Mouse (Mus musculus) erythroblast, adult 5-6 weeks (primary cell): ENCODE measurements around the gene Ttll9. TPM values are rescaled to one million over a fixed set of nuclear protein-coding genes. Genes with fewer than 3 reads are reported as not detected.

Experiments used
- ATAC-seq: replicated peaks from 2 replicates; pipeline ENCODE4 v1.8.0; 2016; ENCODE audit warnings: moderate number of reproducible peaks, mild to moderate bottlenecking, moderate TSS enrichment, inconsistent platforms; ENCODE audit not compliant: poor library complexity, low FRiP score, severe bottlenecking
- total RNA-seq, 2 experiments: library from RNA; stranded (forward) in 1 of 2; stranded (reverse) in 1 of 2; fragments of 150-400 nt in 1 of 2; fragments of 200-764, 138-1000 nt in 1 of 2; gene quantifications; 2 replicates each; pipeline versions ENCODE4 v1.2.3 to v1.2.4; 2015 to 2017; ENCODE audit warnings: low replicate concordance in 2 of 2

Ttll9 gene
- total RNA-seq, 2 experiments from 2014 or later = 0.38 TPM; not detected in 1

GRCm38 (mm10) chr2:152939846-152940245 lies 22.4 kb upstream of the Ttll9 start:
- ATAC-seq = 0 out of 2 replicates have a peak, but pooled peaks have one; percentile 39

GRCm38 (mm10) chr2:152941106-152941505 lies 21.2 kb upstream of the Ttll9 start:
- no peak for ATAC-seq

DNA sequence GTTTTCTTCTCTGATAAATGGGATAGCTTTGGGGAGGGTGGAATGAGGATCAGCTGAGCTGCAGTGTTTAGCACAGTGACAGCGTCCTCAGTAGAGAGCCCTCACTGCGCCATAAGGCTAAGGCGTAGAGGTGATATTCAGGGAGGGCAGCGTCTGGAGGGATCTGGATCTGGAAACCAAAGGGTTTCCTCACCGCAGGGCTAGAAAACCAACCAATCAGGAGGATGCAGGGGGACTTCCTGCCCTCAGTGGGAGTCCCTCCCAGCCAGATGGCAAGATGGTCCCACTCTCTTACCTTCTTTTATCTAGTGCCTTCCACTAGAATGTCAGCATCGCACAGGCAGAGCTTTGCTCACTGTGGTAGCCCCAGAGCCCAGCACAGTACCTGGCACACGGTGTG lies 20.5 kb upstream of the Ttll9 start:
- no peak for ATAC-seq

GRCm38 (mm10) chr2:152942898-152943515 lies 19.3 kb upstream of the Ttll9 start:
- no peak for ATAC-seq

DNA sequence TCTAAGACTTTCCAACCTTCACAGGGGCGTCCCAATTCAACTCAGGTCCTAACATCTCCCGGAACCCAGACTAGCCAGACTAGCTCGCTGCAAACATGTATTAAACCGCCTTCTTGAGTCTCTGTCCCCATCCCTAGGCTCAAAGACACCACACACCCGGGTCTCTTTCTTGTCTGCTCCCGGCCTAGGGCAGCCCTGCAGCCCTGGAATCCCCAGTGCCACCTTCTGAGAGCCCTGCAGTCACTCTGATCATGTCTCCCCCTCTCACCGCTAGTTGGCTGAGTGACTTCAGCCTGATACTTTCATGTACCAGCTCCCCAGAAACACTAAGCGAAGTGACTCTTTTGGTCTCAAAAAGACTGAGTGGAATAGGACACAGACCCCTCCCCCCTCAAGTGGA lies 18.7 kb upstream of the Ttll9 start:
- ATAC-seq = no peak

DNA sequence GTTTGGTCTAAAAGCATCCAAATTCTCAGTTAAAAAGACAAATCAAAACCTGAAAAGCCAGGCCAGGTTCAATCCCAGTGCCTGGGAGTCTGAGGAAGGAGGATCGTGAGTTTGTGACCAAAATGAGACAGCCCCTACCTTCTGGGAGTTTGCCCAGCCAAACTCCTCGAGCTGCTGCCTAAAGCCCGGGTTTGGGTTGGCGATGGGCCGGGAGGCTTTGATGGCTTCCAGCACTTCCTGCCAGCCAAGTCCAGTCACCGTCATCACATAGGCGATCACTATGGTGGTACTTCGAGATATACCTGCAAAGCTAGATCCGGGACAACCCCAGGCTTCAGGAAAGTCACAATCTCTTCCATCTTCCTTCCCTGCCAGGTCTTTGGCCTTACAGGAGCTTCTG lies 18.3 kb upstream of the Ttll9 start:
- ATAC-seq = no peak

DNA sequence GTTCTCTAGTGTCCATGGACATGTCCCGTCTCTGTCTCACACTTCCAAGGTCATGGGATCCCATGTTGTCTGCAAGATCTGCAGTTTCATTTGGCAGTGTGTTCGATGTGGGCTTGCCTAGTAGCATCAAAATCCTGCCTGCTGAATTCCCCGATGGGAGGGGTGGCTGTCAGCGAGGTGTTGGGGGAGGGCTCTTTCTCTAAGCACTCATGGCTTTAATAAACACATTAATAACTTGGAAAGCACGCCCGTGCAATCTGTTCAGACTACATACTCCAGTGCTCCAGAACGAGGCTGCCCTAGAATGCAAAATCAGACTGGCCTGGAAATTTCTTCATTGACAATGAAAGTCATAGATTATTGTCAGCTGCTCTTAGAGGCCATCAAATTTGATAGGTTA lies 15.2 kb upstream of the Ttll9 start:
- no peak for ATAC-seq

DNA sequence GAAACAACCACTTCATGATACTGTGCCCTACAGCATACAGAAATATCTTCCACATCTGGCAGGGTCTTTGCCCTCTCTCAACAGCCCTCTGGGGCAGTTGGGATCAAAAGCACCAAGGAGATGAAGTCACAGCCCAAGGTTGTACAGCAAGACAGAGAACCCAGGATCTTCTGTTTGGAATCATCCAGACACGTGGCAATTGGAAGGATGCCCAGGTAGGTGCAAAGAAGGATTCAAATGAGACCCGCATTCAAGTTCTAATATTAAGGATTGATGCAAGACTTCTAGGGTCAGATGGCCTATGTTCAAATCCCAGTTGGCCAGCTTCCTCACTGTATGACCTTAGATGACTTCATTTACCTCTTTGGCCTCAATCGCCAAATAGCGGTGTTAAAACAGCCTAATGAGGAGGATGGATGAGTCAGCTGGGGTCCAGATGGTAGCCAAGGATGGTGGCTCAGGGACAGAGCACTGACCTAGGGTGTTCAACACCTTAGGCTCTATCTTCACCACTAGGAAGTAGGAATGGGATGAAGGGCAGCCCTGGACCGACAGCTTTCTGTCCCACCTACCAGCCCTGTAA lies 13.8 kb upstream of the Ttll9 start:
- ATAC-seq = no peak

DNA sequence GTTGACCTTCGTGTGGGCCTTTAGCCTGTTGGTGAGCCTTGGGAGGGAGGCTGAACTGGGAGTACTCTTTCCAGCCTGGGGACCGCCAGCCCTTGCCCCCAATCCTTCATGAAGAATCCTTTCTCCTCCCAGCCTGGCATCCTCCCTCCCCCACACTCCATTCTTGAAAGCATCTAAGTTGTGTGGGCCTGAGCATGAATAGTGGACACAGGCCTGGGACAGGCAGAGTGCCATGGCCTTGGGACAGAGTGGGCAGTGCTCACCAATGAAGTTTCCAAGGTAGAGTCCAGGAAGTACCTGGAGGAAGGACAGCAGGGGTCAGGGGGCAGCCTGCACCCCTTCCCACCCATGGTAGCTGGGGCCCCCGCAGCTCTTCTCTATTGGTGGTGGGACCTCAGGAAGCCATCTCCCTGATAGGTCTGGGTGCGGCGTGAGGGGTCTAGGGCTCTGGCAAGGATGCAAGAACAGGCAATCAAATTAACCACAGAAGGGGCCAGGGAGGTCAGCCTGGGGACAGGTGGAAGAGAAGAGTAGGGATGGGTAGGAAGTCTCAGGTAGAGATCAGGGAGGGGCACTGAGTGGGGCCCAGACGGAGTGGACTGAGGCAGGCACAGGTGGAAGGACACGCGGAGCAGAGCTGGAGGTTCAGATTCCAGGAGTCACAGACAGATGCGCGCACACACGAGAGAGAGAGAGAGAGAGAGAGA lies 11.8 kb upstream of the Ttll9 start:
- no peak for ATAC-seq

GRCm38 (mm10) chr2:152951065-152951849 lies 11.0 kb upstream of the Ttll9 start, which contains the start of gene Dusp15:
Gene Dusp15, minus strand, starts transcription at chr2:152951698.
- ATAC-seq = no peak

- ATAC-seq = no peak
These were observed 10.2 kb upstream of the Ttll9 start for GRCm38 (mm10) chr2:152951850-152952720.

- ATAC-seq = no peak
These were observed 4.2 kb upstream of the Ttll9 start for GRCm38 (mm10) chr2:152958116-152958515.

DNA sequence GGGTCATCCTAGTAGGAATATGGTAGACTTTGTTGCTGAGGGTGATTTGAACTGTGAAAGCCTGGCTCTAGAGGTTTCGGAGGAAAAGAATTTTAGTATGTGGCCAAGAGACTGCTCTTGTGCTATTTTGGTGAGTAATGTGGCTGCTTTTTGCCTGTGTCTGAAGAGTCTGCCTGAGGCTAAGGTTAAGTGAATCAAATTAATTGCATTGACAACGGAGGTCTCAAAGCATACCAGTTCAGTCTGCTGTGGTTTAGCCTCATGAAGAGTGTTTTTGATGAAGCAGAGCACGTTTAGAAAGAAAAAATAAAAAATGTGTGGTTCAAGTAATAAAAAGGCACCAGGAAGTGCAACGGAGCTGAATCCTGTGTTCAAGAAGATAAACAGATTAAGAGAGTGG lies 3.3 kb downstream of the Ttll9 start:
- no peak for ATAC-seq

GRCm38 (mm10) chr2:152976991-152977390 lies 14.7 kb downstream of the Ttll9 start:
- no peak for ATAC-seq

DNA sequence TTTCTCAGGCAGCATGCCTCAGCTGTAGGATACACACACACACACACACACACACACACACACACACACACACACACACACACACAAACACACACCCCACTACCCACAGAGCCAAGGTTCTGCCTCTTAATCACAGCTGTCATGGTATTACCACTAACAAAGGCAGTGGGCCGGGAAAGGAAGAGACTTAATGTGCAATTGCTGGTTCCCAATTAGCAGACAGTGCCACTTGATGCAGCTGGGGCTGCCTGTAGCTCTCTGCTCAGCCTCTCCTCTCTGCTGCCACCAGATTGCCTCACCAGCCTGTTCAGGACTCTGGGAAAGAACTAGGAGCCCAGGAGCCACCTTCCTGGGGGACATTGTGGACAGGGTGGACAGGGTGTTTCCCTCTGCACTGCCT lies 23.3 kb downstream of the Ttll9 start:
- ATAC-seq = no peak

- no peak for ATAC-seq
These were observed 29.2 kb downstream of the Ttll9 start for GRCm38 (mm10) chr2:152991529-152991928.

GRCm38 (mm10) chr2:152997046-152997445 lies 34.8 kb downstream of the Ttll9 start:
- ATAC-seq = no peak

DNA sequence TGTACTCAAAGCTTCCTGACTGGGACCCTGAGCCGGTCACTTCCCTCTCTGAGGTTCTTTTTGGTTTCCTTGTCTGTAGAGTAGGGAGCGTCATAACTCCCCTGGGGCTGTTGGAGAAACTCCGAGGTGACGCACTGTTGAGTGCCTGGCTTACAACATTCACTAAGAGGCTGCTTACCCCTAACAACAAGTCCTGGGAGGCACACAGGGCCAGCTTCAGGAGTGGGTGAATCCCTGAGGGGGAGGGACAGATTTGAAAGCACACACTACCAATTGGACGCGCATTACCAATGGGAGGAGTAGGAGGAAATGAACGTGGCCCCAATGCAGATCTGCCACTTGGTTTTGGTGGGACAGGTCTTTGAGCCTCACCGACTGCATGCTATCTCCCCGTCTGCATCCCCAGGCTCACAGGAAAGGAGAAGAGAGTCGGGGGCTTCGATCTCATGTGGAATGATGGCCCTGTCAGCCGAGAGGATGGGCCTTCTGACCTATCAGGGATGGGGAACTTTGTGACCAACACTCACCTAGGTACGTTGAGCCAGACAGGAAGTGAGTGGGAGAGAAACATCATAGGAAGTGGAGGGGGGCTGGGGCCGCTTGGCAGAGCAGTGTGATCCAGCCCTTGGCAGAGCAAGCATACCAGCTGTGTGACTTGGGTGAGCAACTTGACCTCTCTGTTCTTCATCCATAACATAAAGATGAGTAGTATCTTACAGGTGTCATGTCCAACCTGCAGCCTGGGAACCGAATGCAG lies 40.4 kb downstream of the Ttll9 start:
- no peak for ATAC-seq
